Mouse (Mus musculus) CD4-positive naive resting alpha-beta T cell, adult 76 days (primary cell): ENCODE measurements around the gene Pdik1l. TPM values are rescaled to one million over a fixed set of nuclear protein-coding genes. Genes with fewer than 3 reads are reported as not detected.

Experiments used
- total RNA-seq: library from RNA; stranded (reverse); gene quantifications from one replicate; pipeline ENCODE4 v1.2.4, GENCODE M21; 2023

Gene Pdik1l
- 13.3 TPM for total RNA-seq

GRCm38 (mm10) chr4:134287575-134288025 is at the start of gene Pdik1l:
TSS of gene Pdik1l (minus strand) at chr4:134287895.

GRCm38 (mm10) chr4:134314876-134315275 is 27.2 kb upstream of the Pdik1l start, which contains the start of gene Trim63:
TSS of gene Trim63 (plus strand) at chr4:134315120.

GRCm38 (mm10) chr4:134253722-134254324 is 33.9 kb downstream of the Pdik1l start, which contains the start of gene Grrp1:
TSS of gene Grrp1 (minus strand) at chr4:134254106.

GRCm38 (mm10) chr4:134246719-134247258 is 40.9 kb downstream of the Pdik1l start, which contains the start of gene Gm30191:
TSS of gene Gm30191 (plus strand) at chr4:134246935.

GRCm38 (mm10) chr4:134245148-134245843 is 42.4 kb downstream of the Pdik1l start, which contains the start of gene Zfp593:
TSS of gene Zfp593 (minus strand) at chr4:134245592.

GRCm38 (mm10) chr4:134243516-134244250 is 44.0 kb downstream of the Pdik1l start, which contains the start of gene E130218I03Rik:
TSS of gene E130218I03Rik (plus strand) at chr4:134243662.

GRCm38 (mm10) chr4:134238279-134238651 is 49.4 kb downstream of the Pdik1l start, which contains the start of gene Cnksr1:
TSS of gene Cnksr1 (minus strand) at chr4:134238399.

GRCm38 (mm10) chr4:134227194-134227593 is 60.5 kb downstream of the Pdik1l start, which contains the start of gene Catsper4:
TSS of gene Catsper4 (minus strand) at chr4:134227383.

Other genes starting within 250 kb of the Pdik1l start
- gene Zfp683, start 234.1 kb downstream of the Pdik1l start, total RNA-seq = 1.2 TPM
- 16.4 TPM for gene Crybg2, start 227.1 kb downstream of the Pdik1l start, total RNA-seq
- gene Cd52, start 192.8 kb downstream of the Pdik1l start, total RNA-seq = 832 TPM
- 60.9 TPM for gene Ubxn11, start 185.3 kb downstream of the Pdik1l start, total RNA-seq
- 417 TPM for gene Sh3bgrl3, start 159.1 kb downstream of the Pdik1l start, total RNA-seq
- 29.9 TPM for gene Cep85, start 100.8 kb downstream of the Pdik1l start, total RNA-seq
- gene Gm7534, start 84.9 kb downstream of the Pdik1l start, total RNA-seq = not detected
- not detected for gene Catsper4, start 60.5 kb downstream of the Pdik1l start, total RNA-seq
- gene Cnksr1, start 49.5 kb downstream of the Pdik1l start, total RNA-seq = 0.50 TPM
- gene E130218I03Rik, start 44.2 kb downstream of the Pdik1l start, total RNA-seq = not detected
- 19.8 TPM for gene Zfp593, start 42.3 kb downstream of the Pdik1l start, total RNA-seq
- gene Gm30191, start 41.0 kb downstream of the Pdik1l start, total RNA-seq = not detected
- not detected for gene Grrp1, start 33.8 kb downstream of the Pdik1l start, total RNA-seq
- not detected for gene Trim63, start 27.2 kb upstream of the Pdik1l start, total RNA-seq
- gene Slc30a2, start 55.3 kb upstream of the Pdik1l start, total RNA-seq = not detected
- gene Extl1, start 96.0 kb upstream of the Pdik1l start, total RNA-seq = 0.73 TPM
- 1.9 TPM for gene Pafah2, start 108.4 kb upstream of the Pdik1l start, total RNA-seq
- 44.4 TPM for gene Stmn1, start 180.4 kb upstream of the Pdik1l start, total RNA-seq
- 20.9 TPM for gene Paqr7, start 208.8 kb upstream of the Pdik1l start, total RNA-seq
- 0.44 TPM for gene Aunip, start 223.1 kb upstream of the Pdik1l start, total RNA-seq
- 50.8 TPM for gene Mtfr1l, start 247.5 kb upstream of the Pdik1l start, total RNA-seq